In genomic region chr11:87568255-87568953, GRCm38 (mm10) we compare ENCODE assay signal across 8 mouse cellular contexts. TPM values are rescaled to one million over a fixed set of nuclear protein-coding genes. Genes with fewer than 3 reads are reported as not detected.
DNase-seq lines count a peak whose midpoint lies in the region; ATAC-seq lines count a peak whose summit lies in the region.

Gene Sept4, plus strand, starts transcription at chr11:87568903.

- H3K4me2 ChIP-seq in limb, embryonic 12.5 days, result no peak within 1 kb of the TSS
- no peak within 1 kb of the TSS for H3K4me2 ChIP-seq in embryonic facial prominence, embryonic 14.5 days (ENCODE audit: low read depth, low read length)
- no peak within 1 kb of the TSS for H3K4me2 ChIP-seq in limb, embryonic 13.5 days (replicated peaks)

- H3K4me3 ChIP-seq in limb, embryonic 12.5 days (replicated peaks), result no peak within 1 kb of the TSS
- H3K4me3 ChIP-seq in limb, embryonic 10.5 days, result no peak within 1 kb of the TSS
- H3K4me3 ChIP-seq in embryonic facial prominence, embryonic 14.5 days (ENCODE audit: low read depth, low read length), result no peak within 1 kb of the TSS
- H3K4me3 ChIP-seq in limb, embryonic 13.5 days, result no peak within 1 kb of the TSS

- no peaks in the 10 kb centered on the region for H3K4me1 ChIP-seq in limb, embryonic 12.5 days (replicated peaks)
- no peaks in the 10 kb centered on the region for H3K4me1 ChIP-seq in limb, embryonic 10.5 days
- peaks cover 5% of the 10 kb centered on the region; the same call in 1 of the 2 replicates for H3K4me1 ChIP-seq in embryonic facial prominence, embryonic 14.5 days (ENCODE audit: control insufficient read depth, insufficient read depth, low read length)
- no peaks in the 10 kb centered on the region for H3K4me1 ChIP-seq in limb, embryonic 13.5 days

- DNase-seq in limb, embryonic 10.5 days (ENCODE audit: low spot score), result no peak
- DNase-seq in embryonic facial prominence, embryonic 14.5 days (ENCODE audit: low spot score), result no peak
- no peak for DNase-seq in heart, postnatal 25 days (ENCODE audit: low spot score)
- no peak for DNase-seq in right cerebral cortex, postnatal 4 days
- DNase-seq in kidney, postnatal 14 days, result no peak

- no peak for ATAC-seq in limb, embryonic 12.5 days (ENCODE audit: insufficient number of reproducible peaks, insufficient read depth, low FRiP score, low TSS enrichment, low read depth)
- no peak for ATAC-seq in embryonic facial prominence, embryonic 14.5 days (ENCODE audit: low read depth)
- ATAC-seq in limb, embryonic 13.5 days (ENCODE audit: low FRiP score, low read depth), result no peak
- no peak for ATAC-seq in inflammation-experienced regulatory T-cells, adult 6 months

- H3K27ac ChIP-seq in limb, embryonic 12.5 days, result no peak within 1 kb of the TSS
- H3K27ac ChIP-seq in limb, embryonic 10.5 days, result no peak within 1 kb of the TSS
- no peak within 1 kb of the TSS for H3K27ac ChIP-seq in embryonic facial prominence, embryonic 14.5 days (replicated peaks; ENCODE audit: low read depth, low read length)
- H3K27ac ChIP-seq in limb, embryonic 13.5 days, result no peak within 1 kb of the TSS

- no peaks in the 10 kb centered on the region for H3K9me3 ChIP-seq in limb, embryonic 12.5 days
- H3K9me3 ChIP-seq in limb, embryonic 10.5 days (replicated peaks), result no peaks in the 10 kb centered on the region
- no peaks in the 10 kb centered on the region for H3K9me3 ChIP-seq in embryonic facial prominence, embryonic 14.5 days (ENCODE audit: control insufficient read depth, low read length)
- no peaks in the 10 kb centered on the region for H3K9me3 ChIP-seq in limb, embryonic 13.5 days

- whole genome bisulfite sequencing in limb, embryonic 12.5 days, result 75% methylated on average over 7 of the region's 7 CpGs
- WGBS in limb, embryonic 10.5 days, result 84% methylated on average over 7 of the region's 7 CpGs
- WGBS in embryonic facial prominence, embryonic 14.5 days, result 81% methylated on average over 7 of the region's 7 CpGs
- WGBS in limb, embryonic 13.5 days, result 78% methylated on average over 7 of the region's 7 CpGs

- H3K9ac ChIP-seq in limb, embryonic 12.5 days (replicated peaks), result no peak within 1 kb of the TSS
- H3K9ac ChIP-seq in embryonic facial prominence, embryonic 14.5 days (ENCODE audit: low read depth, low read length), result no peak within 1 kb of the TSS
- no peak within 1 kb of the TSS for H3K9ac ChIP-seq in limb, embryonic 13.5 days

- H3K36me3 ChIP-seq in limb, embryonic 12.5 days, result no peaks in the 10 kb centered on the region
- H3K36me3 ChIP-seq in limb, embryonic 10.5 days, result no peaks in the 10 kb centered on the region
- H3K36me3 ChIP-seq in embryonic facial prominence, embryonic 14.5 days (ENCODE audit: control insufficient read depth, insufficient read depth, low read length), result no peaks in the 10 kb centered on the region
- no peaks in the 10 kb centered on the region for H3K36me3 ChIP-seq in limb, embryonic 13.5 days

- intact Hi-C loops in heart, postnatal 25 days (cut with DNase I), result no loop called here

- no peaks in the 10 kb centered on the region for H3K27me3 ChIP-seq in limb, embryonic 12.5 days
- H3K27me3 ChIP-seq in limb, embryonic 10.5 days (ENCODE audit: low read depth, poor library complexity, severe bottlenecking), result no peaks in the 10 kb centered on the region
- H3K27me3 ChIP-seq in embryonic facial prominence, embryonic 14.5 days (replicated peaks; ENCODE audit: control insufficient read depth, insufficient read depth, low read length), result no peaks in the 10 kb centered on the region
- no peaks in the 10 kb centered on the region for H3K27me3 ChIP-seq in limb, embryonic 13.5 days

RNA-seq across cellular contexts. Expression of gene Sept4, which starts in this region (rescaled TPM):
- polyA plus RNA-seq in limb, embryonic 12.5 days (2016; fragmentation: Nextera tagmentation; extraction: Ambion mirVana), result 10.7 and 10.9 TPM in 2 replicates
- 4.8 and 6.0 TPM in 2 replicates for polyA plus RNA-seq in limb, embryonic 10.5 days (2016; fragmentation: Nextera tagmentation; extraction: Ambion mirVana)
- 40.1 and 42.2 TPM in 2 replicates for polyA plus RNA-seq in embryonic facial prominence, embryonic 14.5 days (2014; fragmentation: Nextera tagmentation; extraction: Ambion mirVana)
- 10 to 100 TPM; 43.4 to 43.7 TPM for total RNA-seq in heart, postnatal 25 days (2021)
- 21.2 and 23.3 TPM in 2 replicates for polyA plus RNA-seq in limb, embryonic 13.5 days (2015; fragmentation: Nextera tagmentation; extraction: Ambion mirVana)
- polyA plus RNA-seq in inflammation-experienced regulatory T-cells, adult 6 months (2017; shearing (Covaris generic)), result 1 to 10 TPM in 2 of 3 experiments, under 1 TPM in 1; 0.28 to 1.9 (median 1.8) TPM
